Mouse (Mus musculus): Measurements from ENCODE around the gene Usf3. TPM values are rescaled to one million over a fixed set of nuclear protein-coding genes. Genes with fewer than 3 reads are reported as not detected.

Gene Usf3
- polyA plus RNA-seq, 1 experiment from 2014 or later, result 4.4 TPM

GRCm38 (mm10) chr16:44187172-44187571 lies 14.1 kb downstream of the Usf3 start:
- 97% methylated on average over 4 of the region's 4 CpGs for WGBS
- H3K9me3 ChIP-seq (ENCODE audit: control insufficient read depth, low read length), result no peaks in the 10 kb centered on the region
- no peak overlapping the region for H3K9ac ChIP-seq
- H3K4me1 ChIP-seq (replicated peaks; ENCODE audit: control insufficient read depth, insufficient read depth, low read length), result no peaks in the 10 kb centered on the region
- H3K4me3 ChIP-seq (replicated peaks; ENCODE audit: low read length), result no peak overlapping the region
- H3K27me3 ChIP-seq (ENCODE audit: control insufficient read depth, insufficient read depth, low read length), result no peaks in the 10 kb centered on the region
- DNase-seq (ENCODE audit: low spot score) (no peak), ATAC-seq (ENCODE audit: low FRiP score) (no peak)
- no peaks in the 10 kb centered on the region for H3K36me3 ChIP-seq (replicated peaks; ENCODE audit: control insufficient read depth, insufficient read depth)
- no peak overlapping the region for H3K27ac ChIP-seq
- no peak overlapping the region for H3K4me2 ChIP-seq (replicated peaks)

- ATAC-seq (ENCODE audit: low FRiP score) (no peak), DNase-seq (ENCODE audit: low spot score) (no peak)
- Histone ChIP-seq H3K4me3 (replicated peaks; ENCODE audit: low read length) (no peak overlapping the region), H3K27me3 (ENCODE audit: control insufficient read depth, insufficient read depth, low read length) (no peaks in the 10 kb centered on the region), H3K4me1 (replicated peaks; ENCODE audit: control insufficient read depth, insufficient read depth, low read length) (no peaks in the 10 kb centered on the region), H3K36me3 (replicated peaks; ENCODE audit: control insufficient read depth, insufficient read depth) (no peaks in the 10 kb centered on the region), H3K9me3 (ENCODE audit: control insufficient read depth, low read length) (no peaks in the 10 kb centered on the region), H3K9ac (no peak overlapping the region), H3K27ac (no peak overlapping the region), H3K4me2 (replicated peaks) (no peak overlapping the region)
- WGBS, result 88% methylated on average over 3 of the region's 3 CpGs
Observed at GRCm38 (mm10) chr16:44188766-44189165, 15.7 kb downstream of the Usf3 start.

GRCm38 (mm10) chr16:44190032-44190431 lies 17.0 kb downstream of the Usf3 start:
- Histone ChIP-seq H3K9ac (no peak overlapping the region), H3K4me3 (replicated peaks; ENCODE audit: low read length) (no peak overlapping the region), H3K4me1 (replicated peaks; ENCODE audit: control insufficient read depth, insufficient read depth, low read length) (no peaks in the 10 kb centered on the region), H3K36me3 (replicated peaks; ENCODE audit: control insufficient read depth, insufficient read depth) (no peaks in the 10 kb centered on the region), H3K27ac (no peak overlapping the region), H3K9me3 (ENCODE audit: control insufficient read depth, low read length) (no peaks in the 10 kb centered on the region), H3K27me3 (ENCODE audit: control insufficient read depth, insufficient read depth, low read length) (no peaks in the 10 kb centered on the region), H3K4me2 (replicated peaks) (no peak overlapping the region)
- ATAC-seq (ENCODE audit: low FRiP score) (no peak), DNase-seq (ENCODE audit: low spot score) (no peak)
- WGBS, result 94% methylated on average over 6 of the region's 6 CpGs

GRCm38 (mm10) chr16:44190968-44191367 lies 17.9 kb downstream of the Usf3 start:
- ATAC-seq (ENCODE audit: low FRiP score), result no peak
- WGBS, result 94% methylated on average over 2 of the region's 2 CpGs

GRCm38 (mm10) chr16:44199066-44199703 lies 26.1 kb downstream of the Usf3 start:
- Histone ChIP-seq H3K9ac (no peak overlapping the region), H3K27ac (no peak overlapping the region), H3K4me1 (replicated peaks; ENCODE audit: control insufficient read depth, insufficient read depth, low read length) (no peaks in the 10 kb centered on the region), H3K27me3 (ENCODE audit: control insufficient read depth, insufficient read depth, low read length) (no peaks in the 10 kb centered on the region), H3K4me2 (replicated peaks) (no peak overlapping the region), H3K36me3 (replicated peaks; ENCODE audit: control insufficient read depth, insufficient read depth) (peaks cover 27% of the 10 kb centered on the region), H3K9me3 (ENCODE audit: control insufficient read depth, low read length) (no peaks in the 10 kb centered on the region), H3K4me3 (replicated peaks; ENCODE audit: low read length) (no peak overlapping the region)
- DNase-seq (ENCODE audit: low spot score) (no peak), ATAC-seq (ENCODE audit: low FRiP score) (no peak)
- 92% methylated on average over 14 of the region's 14 CpGs for WGBS

More at GRCm38 (mm10) chr16:44190968-44191367, 17.9 kb downstream of the Usf3 start:
- Histone ChIP-seq H3K27ac (no peak overlapping the region), H3K4me2 (replicated peaks) (no peak overlapping the region), H3K4me1 (replicated peaks; ENCODE audit: control insufficient read depth, insufficient read depth, low read length) (no peaks in the 10 kb centered on the region), H3K36me3 (replicated peaks; ENCODE audit: control insufficient read depth, insufficient read depth) (no peaks in the 10 kb centered on the region), H3K27me3 (ENCODE audit: control insufficient read depth, insufficient read depth, low read length) (no peaks in the 10 kb centered on the region), H3K9ac (no peak overlapping the region), H3K4me3 (replicated peaks; ENCODE audit: low read length) (no peak overlapping the region), H3K9me3 (ENCODE audit: control insufficient read depth, low read length) (no peaks in the 10 kb centered on the region)
- no peak for DNase-seq (ENCODE audit: low spot score)

- Histone ChIP-seq H3K4me3 (replicated peaks; ENCODE audit: low read length) (no peak overlapping the region), H3K27me3 (ENCODE audit: control insufficient read depth, insufficient read depth, low read length) (no peaks in the 10 kb centered on the region), H3K4me2 (replicated peaks) (no peak overlapping the region), H3K9ac (no peak overlapping the region), H3K36me3 (replicated peaks; ENCODE audit: control insufficient read depth, insufficient read depth) (peaks cover 27% of the 10 kb centered on the region), H3K4me1 (replicated peaks; ENCODE audit: control insufficient read depth, insufficient read depth, low read length) (no peaks in the 10 kb centered on the region), H3K27ac (no peak overlapping the region), H3K9me3 (ENCODE audit: control insufficient read depth, low read length) (no peaks in the 10 kb centered on the region)
- ATAC-seq (ENCODE audit: low FRiP score) (no peak), DNase-seq (ENCODE audit: low spot score) (no peak)
- WGBS, result 91% methylated on average over 4 of the region's 4 CpGs
Observed at GRCm38 (mm10) chr16:44200146-44200545, 27.1 kb downstream of the Usf3 start.

- Histone ChIP-seq H3K4me2 (replicated peaks) (no peak overlapping the region), H3K27ac (no peak overlapping the region), H3K4me1 (replicated peaks; ENCODE audit: control insufficient read depth, insufficient read depth, low read length) (no peaks in the 10 kb centered on the region), H3K9me3 (ENCODE audit: control insufficient read depth, low read length) (no peaks in the 10 kb centered on the region), H3K9ac (no peak overlapping the region), H3K4me3 (replicated peaks; ENCODE audit: low read length) (no peak overlapping the region), H3K36me3 (replicated peaks; ENCODE audit: control insufficient read depth, insufficient read depth) (peaks cover 57% of the 10 kb centered on the region), H3K27me3 (ENCODE audit: control insufficient read depth, insufficient read depth, low read length) (no peaks in the 10 kb centered on the region)
- WGBS, result 85% methylated on average over 6 of the region's 6 CpGs
- DNase-seq (ENCODE audit: low spot score) (no peak), ATAC-seq (ENCODE audit: low FRiP score) (no peak)
Observed at GRCm38 (mm10) chr16:44204331-44204730, 31.3 kb downstream of the Usf3 start.

GRCm38 (mm10) chr16:44205973-44206372 lies 32.9 kb downstream of the Usf3 start:
- H3K27me3 ChIP-seq (ENCODE audit: control insufficient read depth, insufficient read depth, low read length), result no peaks in the 10 kb centered on the region
- no peak overlapping the region for H3K9ac ChIP-seq
- no peak overlapping the region for H3K27ac ChIP-seq
- no peak for ATAC-seq (ENCODE audit: low FRiP score)
- no peak overlapping the region for H3K4me2 ChIP-seq (replicated peaks)
- peaks cover 61% of the 10 kb centered on the region for H3K36me3 ChIP-seq (replicated peaks; ENCODE audit: control insufficient read depth, insufficient read depth)
- 88% methylated on average over 8 of the region's 8 CpGs for WGBS
- no peak for DNase-seq (ENCODE audit: low spot score)
- no peaks in the 10 kb centered on the region for H3K4me1 ChIP-seq (replicated peaks; ENCODE audit: control insufficient read depth, insufficient read depth, low read length)
- H3K9me3 ChIP-seq (ENCODE audit: control insufficient read depth, low read length), result no peaks in the 10 kb centered on the region
- H3K4me3 ChIP-seq (replicated peaks; ENCODE audit: low read length), result no peak overlapping the region

- no peak overlapping the region for H3K27ac ChIP-seq
- ATAC-seq (ENCODE audit: low FRiP score) (no peak), DNase-seq (ENCODE audit: low spot score) (no peak)
- peaks cover 79% of the 10 kb centered on the region for H3K36me3 ChIP-seq (replicated peaks; ENCODE audit: control insufficient read depth, insufficient read depth)
- no peak overlapping the region for H3K4me2 ChIP-seq (replicated peaks)
- 83% methylated on average over 10 of the region's 10 CpGs for WGBS
- no peaks in the 10 kb centered on the region for H3K4me1 ChIP-seq (replicated peaks; ENCODE audit: control insufficient read depth, insufficient read depth, low read length)
- no peak overlapping the region for H3K9ac ChIP-seq
- no peaks in the 10 kb centered on the region for H3K27me3 ChIP-seq (ENCODE audit: control insufficient read depth, insufficient read depth, low read length)
- no peaks in the 10 kb centered on the region for H3K9me3 ChIP-seq (ENCODE audit: control insufficient read depth, low read length)
- H3K4me3 ChIP-seq (replicated peaks; ENCODE audit: low read length), result no peak overlapping the region
Observed at GRCm38 (mm10) chr16:44210156-44211053, 37.4 kb downstream of the Usf3 start.
